Mouse (Mus musculus) testis, adult 2 months (tissue): Measurements from ENCODE around the gene Pitx2. TPM values are rescaled to one million over a fixed set of nuclear protein-coding genes. Genes with fewer than 3 reads are reported as not detected.

Experiments used
- H3K27ac ChIP-seq: fragments of 200-500 bp; 2 replicates; pipeline ENCODE4 v1.5.1; 2012; ENCODE audit warnings: low read depth, low read length; ENCODE audit not compliant: control insufficient read depth, insufficient read depth
- H3K27me3 ChIP-seq: fragments of 200-500 bp; 2 replicates; pipeline ENCODE4 v1.6.1; 2012; ENCODE audit warnings: mild to moderate bottlenecking, low read length, moderate library complexity; ENCODE audit not compliant: control insufficient read depth, insufficient read depth
- H3K36me3 ChIP-seq: fragments of 200-500 bp; 2 replicates; pipeline ENCODE4 v1.6.1; 2012; ENCODE audit warnings: mild to moderate bottlenecking, low read length; ENCODE audit not compliant: control insufficient read depth, insufficient read depth
- H3K4me1 ChIP-seq: fragments of 200-500 bp; 2 replicates; pipeline ENCODE4 v1.6.1; 2012; ENCODE audit warnings: low read length; ENCODE audit not compliant: control insufficient read depth, insufficient read depth
- H3K4me3 ChIP-seq: fragments of 200-500 bp; 2 replicates; pipeline ENCODE4 v1.5.1; 2012; ENCODE audit warnings: low read depth, mild to moderate bottlenecking, low read length, moderate library complexity, mixed read lengths; ENCODE audit not compliant: control insufficient read depth
- CTCF ChIP-seq: fragments of 200-500 bp; IDR thresholded peaks from 2 replicates; pipeline ENCODE4 v1.5.1; 2012; ENCODE audit warnings: low read depth, mild to moderate bottlenecking, inconsistent platforms, low read length, moderate library complexity; ENCODE audit not compliant: control insufficient read depth, insufficient read depth, insufficient replicate concordance
- POLR2A ChIP-seq: fragments of 200-500 bp; IDR thresholded peaks from 2 replicates; pipeline ENCODE4 v1.6.1; 2012; ENCODE audit warnings: low read depth, mild to moderate bottlenecking, inconsistent platforms, low read length, moderate library complexity; ENCODE audit not compliant: control insufficient read depth
- polyA plus RNA-seq: library from polyadenylated mRNA; depleted of rRNA; stranded (reverse); fragments of >200 nt; gene quantifications from 2 replicates; pipeline ENCODE4 v1.2.3, GENCODE M21; 2012

Pitx2 gene
- polyA plus RNA-seq, 1 experiment, result 6.6 TPM

GRCm38 (mm10) chr3:129214666-129215161, 15.0 kb downstream of the Pitx2 start:
- TF ChIP-seq CTCF (no peak), POLR2A (no peak)
- no peaks in the 10 kb centered on the region for H3K36me3 ChIP-seq
- peaks cover 29% of the 10 kb centered on the region for H3K4me1 ChIP-seq
- H3K27ac ChIP-seq, result no peak overlapping the region
- peak overlapping the region; percentile 60 for H3K4me3 ChIP-seq
- peaks cover 33% of the 10 kb centered on the region for H3K27me3 ChIP-seq

GRCm38 (mm10) chr3:129215241-129215750, 15.6 kb downstream of the Pitx2 start:
- peaks cover 33% of the 10 kb centered on the region for H3K27me3 ChIP-seq
- peaks cover 29% of the 10 kb centered on the region for H3K4me1 ChIP-seq
- H3K27ac ChIP-seq, result no peak overlapping the region
- peak overlapping the region; percentile 60 for H3K4me3 ChIP-seq
- TF ChIP-seq CTCF, result no peak
- no peak for TF ChIP-seq POLR2A
- no peaks in the 10 kb centered on the region for H3K36me3 ChIP-seq

- Histone ChIP-seq H3K27me3 (peaks cover 33% of the 10 kb centered on the region), H3K4me3 (peak overlapping the region; percentile 60), H3K36me3 (no peaks in the 10 kb centered on the region), H3K4me1 (peaks cover 29% of the 10 kb centered on the region), H3K27ac (no peak overlapping the region)
- TF ChIP-seq CTCF (no peak), POLR2A (no peak)
Observed at GRCm38 (mm10) chr3:129215751-129216331, 16.2 kb downstream of the Pitx2 start.

- Histone ChIP-seq H3K27ac (no peak overlapping the region), H3K4me3 (no peak overlapping the region), H3K27me3 (peaks cover 34% of the 10 kb centered on the region), H3K4me1 (peaks cover 29% of the 10 kb centered on the region), H3K36me3 (no peaks in the 10 kb centered on the region)
- no peak for TF ChIP-seq CTCF
- no peak for TF ChIP-seq POLR2A
Observed at GRCm38 (mm10) chr3:129216491-129216890, 16.8 kb downstream of the Pitx2 start.

- Histone ChIP-seq H3K27ac (no peak overlapping the region), H3K27me3 (peaks cover 34% of the 10 kb centered on the region), H3K4me3 (no peak overlapping the region), H3K36me3 (no peaks in the 10 kb centered on the region), H3K4me1 (peaks cover 29% of the 10 kb centered on the region)
- TF ChIP-seq POLR2A, result no peak
- TF ChIP-seq CTCF, result no peak
Observed at GRCm38 (mm10) chr3:129216911-129217561, 17.4 kb downstream of the Pitx2 start.

GRCm38 (mm10) chr3:129217862-129218370, 18.2 kb downstream of the Pitx2 start:
- H3K36me3 ChIP-seq, result no peaks in the 10 kb centered on the region
- peaks cover 29% of the 10 kb centered on the region for H3K4me1 ChIP-seq
- no peak overlapping the region for H3K4me3 ChIP-seq
- H3K27ac ChIP-seq, result no peak overlapping the region
- TF ChIP-seq CTCF (no peak), POLR2A (no peak)
- peaks cover 34% of the 10 kb centered on the region for H3K27me3 ChIP-seq

GRCm38 (mm10) chr3:129218371-129218921, 18.8 kb downstream of the Pitx2 start:
- TF ChIP-seq POLR2A, result no peak
- peaks cover 34% of the 10 kb centered on the region for H3K27me3 ChIP-seq
- H3K4me1 ChIP-seq, result peaks cover 29% of the 10 kb centered on the region
- H3K27ac ChIP-seq, result no peak overlapping the region
- no peaks in the 10 kb centered on the region for H3K36me3 ChIP-seq
- H3K4me3 ChIP-seq, result no peak overlapping the region; the same call in 1 of the 2 replicates
